Mouse (Mus musculus) heart, embryonic 14.5 days (tissue): ENCODE measurements around the gene Zfp954. TPM values are rescaled to one million over a fixed set of nuclear protein-coding genes. Genes with fewer than 3 reads are reported as not detected.
"Not testable (repeated sequence)": the region's sequence is repeated elsewhere in the genome, so short reads cannot be mapped to it uniquely, and the experiment has no call there.

Experiments
- ATAC-seq: fragments of 200-750 bp; cut with Nextera tagmentation; 2 replicates; pipeline ENCODE4 v1.8.0; 2017; ENCODE audit warnings: low read depth, moderate TSS enrichment; ENCODE audit not compliant: insufficient number of reproducible peaks, insufficient read depth, low FRiP score
- H3K27ac ChIP-seq, 2 experiments: fragments of 200-500 bp in 1 of 2; fragments of 300-500 bp in 1 of 2; sonication (generic) in 1 of 2; replicated peaks in 1 of 2; 2 replicates each; pipeline ENCODE4 v1.5.1; 2012 to 2014; ENCODE audit warnings: low read depth in 2 of 2, low read length in 2 of 2, control low read depth in 1 of 2, mild to moderate bottlenecking in 1 of 2, mixed read lengths in 1 of 2; ENCODE audit not compliant: control insufficient read depth in 1 of 2, insufficient read depth in 1 of 2
- H3K27me3 ChIP-seq: fragments of 300-500 bp; sonication (generic); 2 replicates; pipeline ENCODE4 v1.6.1; 2014; ENCODE audit warnings: mild to moderate bottlenecking, low read length, control low read depth; ENCODE audit not compliant: control insufficient read depth, insufficient read depth
- H3K36me3 ChIP-seq: fragments of 300-500 bp; sonication (generic); 2 replicates; pipeline ENCODE4 v1.6.1; 2014; ENCODE audit warnings: mild to moderate bottlenecking, control low read depth, low read length, mixed read lengths; ENCODE audit not compliant: control insufficient read depth, insufficient read depth
- H3K4me1 ChIP-seq, 2 experiments: fragments of 200-500 bp in 1 of 2; fragments of 300-500 bp in 1 of 2; sonication (generic) in 1 of 2; 2 replicates each; pipeline ENCODE4 v1.6.1; 2012 to 2014; ENCODE audit warnings: low read length in 2 of 2, control low read depth in 1 of 2, mixed read lengths in 1 of 2; ENCODE audit not compliant: control insufficient read depth in 2 of 2, insufficient read depth in 2 of 2
- H3K4me2 ChIP-seq: fragments of 300-500 bp; sonication (generic); 2 replicates; pipeline ENCODE4 v1.6.1; 2014; ENCODE audit warnings: mild to moderate bottlenecking, low read length
- H3K4me3 ChIP-seq, 2 experiments: fragments of 200-500 bp in 1 of 2; fragments of 300-500 bp in 1 of 2; sonication (generic) in 1 of 2; 2 replicates each; pipeline ENCODE4 v1.5.1; 2012 to 2014; ENCODE audit warnings: low read length in 2 of 2, mild to moderate bottlenecking in 2 of 2, control low read depth in 1 of 2, low read depth in 1 of 2, moderate library complexity in 1 of 2; ENCODE audit not compliant: control insufficient read depth in 1 of 2, insufficient read depth in 1 of 2
- H3K9ac ChIP-seq: fragments of 300-500 bp; sonication (generic); 2 replicates; pipeline ENCODE4 v1.6.1; 2014; ENCODE audit warnings: mild to moderate bottlenecking, low read length
- H3K9me3 ChIP-seq: fragments of 300-500 bp; sonication (generic); 2 replicates; pipeline ENCODE4 v1.6.1; 2016; ENCODE audit warnings: low read length, control low read depth; ENCODE audit not compliant: control insufficient read depth
- WGBS: fragments of 180-500 bp; shearing (Covaris S2); extraction: QIAGEN DNeasy Blood & Tissue Kit; methylation state at CpG from one replicate; pipeline ENCODE4 v1.1.7; 2014; 5-methylcytosine and 5-hydroxymethylcytosine counted together
- polyA plus RNA-seq: library from polyadenylated mRNA; unstranded; fragments of >200 nt; fragmentation: Nextera tagmentation; extraction: Ambion mirVana; gene quantifications from 2 replicates; pipeline ENCODE4 v1.2.1, GENCODE M21; 2014

Zfp954 gene
- polyA plus RNA-seq, result 6.8 and 9.2 TPM in 2 replicates

DNA sequence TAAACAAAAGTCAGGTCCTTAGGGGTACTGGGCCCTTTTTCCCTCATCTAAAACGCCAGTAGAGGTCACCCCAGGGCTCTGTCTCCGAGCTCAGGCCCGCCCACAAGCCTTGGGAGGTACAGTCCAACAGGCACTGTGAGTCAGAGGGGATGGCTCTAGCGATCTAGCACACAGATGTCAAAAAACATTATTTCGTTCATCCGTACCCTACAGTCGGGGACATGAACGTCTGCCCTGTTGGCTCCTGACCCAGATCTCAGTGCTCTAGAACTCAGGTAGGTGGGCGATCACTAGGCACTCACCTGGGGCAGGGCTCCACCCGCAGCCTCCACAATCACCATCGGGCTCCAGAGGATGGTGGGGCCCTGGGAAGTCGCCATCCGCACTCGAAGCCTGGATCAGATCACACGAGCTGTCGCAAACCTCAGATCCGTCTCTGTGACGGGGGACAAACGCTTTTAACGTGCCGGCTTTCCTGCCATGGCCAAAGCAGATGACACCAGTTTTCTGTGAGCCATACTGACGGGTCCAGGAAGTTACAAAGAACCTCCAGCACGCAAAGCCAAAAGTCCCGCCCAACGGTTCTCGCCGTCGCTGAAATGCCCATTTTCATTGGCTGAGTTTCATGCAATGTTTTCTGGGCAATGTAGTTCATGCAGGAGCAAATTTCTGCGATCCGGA, at the start of gene Zfp954:
Gene Zfp954 (minus strand): TSS at position 568 of the 681 bp plus-strand sequence.
- whole genome bisulfite sequencing, result under 1% methylated on average over 30 of the region's 30 CpGs
- Histone ChIP-seq H3K27me3 (no peaks in the 10 kb centered on the region), H3K36me3 (peaks cover 29% of the 10 kb centered on the region), H3K9me3 (no peaks in the 10 kb centered on the region), H3K4me2 (peak within 1 kb of the TSS; percentile 69), H3K4me1 (peaks cover 0 to 8% of the 10 kb centered on the region in 2 experiments; a peak in 2 of 4 replicates), H3K27ac (peak within 1 kb of the TSS in 1 of 2 experiments; percentile 44; a peak in 1 of 4 replicates), H3K4me3 (peak within 1 kb of the TSS; percentile 61 to 73), H3K9ac (peak within 1 kb of the TSS; percentile 72)
- ATAC-seq, result peak; percentile 86

DNA sequence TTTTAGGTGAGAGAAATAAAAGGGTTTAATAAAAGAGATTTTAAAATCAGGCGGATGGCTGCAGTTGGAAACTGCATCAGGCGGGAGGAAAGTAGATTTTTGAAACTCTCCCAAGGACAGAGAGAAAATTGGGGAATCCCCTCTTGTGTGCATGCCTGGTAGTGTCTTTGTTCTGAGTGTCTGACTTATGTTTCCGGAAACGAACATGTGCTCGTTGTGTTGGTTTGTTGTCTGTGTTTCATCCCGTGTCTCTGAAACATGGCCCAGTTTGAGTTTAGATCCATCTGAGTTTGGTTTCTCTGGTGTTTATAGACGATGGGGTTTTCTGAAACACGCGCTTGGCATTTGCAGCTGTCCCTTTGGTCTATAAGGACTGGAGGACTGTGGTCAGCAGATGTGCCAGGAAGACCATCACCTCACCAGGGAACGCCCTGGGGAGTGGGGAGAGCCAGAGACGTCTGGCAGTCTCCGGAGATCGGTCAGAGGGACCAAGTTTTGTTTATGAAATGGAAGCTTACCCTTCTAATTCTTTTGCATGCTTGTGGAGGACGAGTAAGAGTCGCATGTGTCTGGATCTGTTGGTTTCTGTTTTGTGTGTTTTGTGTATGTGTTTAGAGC, 24.8 kb upstream of the Zfp954 start:
- 82% methylated on average over 15 of the region's 15 CpGs for WGBS
- H3K4me1 ChIP-seq, result no peaks in the 10 kb centered on the region

DNA sequence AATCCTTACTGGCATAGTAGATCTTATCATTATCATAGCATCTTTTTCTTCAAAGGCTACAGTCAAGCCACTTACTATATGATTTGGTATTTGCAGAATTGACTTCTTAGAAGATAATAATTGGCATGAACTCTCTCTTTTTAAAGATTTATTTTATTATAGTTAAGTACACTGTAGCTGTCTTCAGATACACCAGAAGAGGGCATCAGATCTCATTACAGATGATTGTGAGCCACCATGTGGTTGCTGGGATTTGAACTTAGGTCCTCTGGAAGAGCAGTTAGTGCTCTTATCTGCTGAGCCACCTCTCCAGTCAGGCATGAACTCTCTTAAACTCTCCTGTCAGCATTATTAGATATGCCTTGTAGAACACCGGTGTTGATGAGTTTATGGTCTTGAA, 22.9 kb upstream of the Zfp954 start:
- Histone ChIP-seq H3K27ac (no peak overlapping the region), H3K4me2 (no peak overlapping the region), H3K9me3 (0 out of 2 replicates have a peak, but pooled peaks cover 4% of the 10 kb centered on the region), H3K4me1 (no peaks in the 10 kb centered on the region), H3K36me3 (no peaks in the 10 kb centered on the region), H3K4me3 (no peak overlapping the region), H3K9ac (no peak overlapping the region), H3K27me3 (no peaks in the 10 kb centered on the region)
- no peak for ATAC-seq
- WGBS, result 92% methylated on average over 1 of the region's 1 CpGs

More for the DNA sequence above, 24.8 kb upstream of the Zfp954 start:
- H3K4me2 ChIP-seq, result no peak overlapping the region
- no peak overlapping the region for H3K4me3 ChIP-seq
- H3K27ac ChIP-seq, result no peak overlapping the region
- no peak overlapping the region for H3K9ac ChIP-seq
- no peak for ATAC-seq
- H3K9me3 ChIP-seq, result 0 out of 2 replicates have a peak, but pooled peaks cover 4% of the 10 kb centered on the region
- no peaks in the 10 kb centered on the region for H3K27me3 ChIP-seq
- no peaks in the 10 kb centered on the region for H3K36me3 ChIP-seq

DNA sequence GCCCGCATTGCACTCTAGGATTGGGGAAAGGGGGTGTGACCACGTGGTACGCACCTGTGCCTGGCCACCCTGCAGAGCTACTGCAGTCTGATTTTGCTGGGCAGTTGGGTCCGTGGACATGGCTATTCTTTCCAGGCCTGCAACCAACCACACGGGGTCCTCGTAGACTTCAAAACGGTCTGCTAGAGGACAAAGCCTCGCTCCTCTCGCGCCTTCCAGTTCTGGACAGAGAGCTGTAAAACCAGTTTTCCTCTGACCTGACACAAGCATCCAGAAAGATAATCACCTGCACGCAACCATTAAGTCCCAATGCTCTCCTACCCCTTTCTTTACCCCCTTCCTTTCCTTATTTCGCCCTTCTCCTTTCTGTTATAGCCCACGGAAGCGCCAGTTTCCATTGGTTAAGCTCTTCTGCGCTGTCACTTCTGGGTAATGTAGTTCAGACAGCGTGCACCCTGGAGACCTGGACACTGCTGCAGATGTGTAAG, 15.1 kb upstream of the Zfp954 start, which contains the start of gene Zfp773:
Gene Zfp773 (minus strand): TSS at position 377 of the 488 bp plus-strand sequence.
- H3K36me3 ChIP-seq, result no peaks in the 10 kb centered on the region
- ATAC-seq, result peak; percentile 89
- no peaks in the 10 kb centered on the region for H3K27me3 ChIP-seq
- H3K4me2 ChIP-seq, result peak within 1 kb of the TSS; percentile 56
- peak within 1 kb of the TSS; percentile 64 for H3K9ac ChIP-seq
- WGBS, result 3% methylated on average over 16 of the region's 16 CpGs
- H3K27ac ChIP-seq, result no peak within 1 kb of the TSS
- H3K4me1 ChIP-seq, result no peaks in the 10 kb centered on the region
- no peaks in the 10 kb centered on the region for H3K9me3 ChIP-seq
- H3K4me3 ChIP-seq, result peak within 1 kb of the TSS; percentile 44 to 63

DNA sequence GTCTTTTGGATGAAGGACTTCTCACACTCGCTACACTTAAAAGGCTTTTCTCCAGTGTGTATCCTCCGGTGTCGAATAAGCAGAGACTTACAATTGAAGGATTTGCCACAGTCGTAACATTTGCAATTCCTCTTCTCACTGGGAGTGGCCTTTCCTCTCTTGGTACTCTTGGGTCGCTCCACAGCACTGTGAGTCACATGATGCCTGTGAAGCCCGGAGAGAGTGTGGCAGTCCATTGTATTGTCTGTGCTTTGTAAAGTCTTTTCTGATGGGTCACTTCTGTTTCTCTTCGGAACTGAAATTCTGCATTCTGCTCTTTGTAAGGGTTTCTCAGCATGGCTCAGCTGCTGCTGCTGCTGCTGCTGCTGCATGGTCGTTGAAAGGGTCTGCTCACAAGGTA, 11.5 kb upstream of the Zfp954 start:
- Histone ChIP-seq H3K36me3 (no peaks in the 10 kb centered on the region), H3K4me2 (no peak overlapping the region), H3K4me3 (no peak overlapping the region), H3K27me3 (no peaks in the 10 kb centered on the region), H3K27ac (no peak overlapping the region), H3K9ac (no peak overlapping the region), H3K4me1 (no peaks in the 10 kb centered on the region), H3K9me3 (no peaks in the 10 kb centered on the region)
- ATAC-seq, result no peak
- 75% methylated on average over 8 of the region's 8 CpGs for WGBS

DNA sequence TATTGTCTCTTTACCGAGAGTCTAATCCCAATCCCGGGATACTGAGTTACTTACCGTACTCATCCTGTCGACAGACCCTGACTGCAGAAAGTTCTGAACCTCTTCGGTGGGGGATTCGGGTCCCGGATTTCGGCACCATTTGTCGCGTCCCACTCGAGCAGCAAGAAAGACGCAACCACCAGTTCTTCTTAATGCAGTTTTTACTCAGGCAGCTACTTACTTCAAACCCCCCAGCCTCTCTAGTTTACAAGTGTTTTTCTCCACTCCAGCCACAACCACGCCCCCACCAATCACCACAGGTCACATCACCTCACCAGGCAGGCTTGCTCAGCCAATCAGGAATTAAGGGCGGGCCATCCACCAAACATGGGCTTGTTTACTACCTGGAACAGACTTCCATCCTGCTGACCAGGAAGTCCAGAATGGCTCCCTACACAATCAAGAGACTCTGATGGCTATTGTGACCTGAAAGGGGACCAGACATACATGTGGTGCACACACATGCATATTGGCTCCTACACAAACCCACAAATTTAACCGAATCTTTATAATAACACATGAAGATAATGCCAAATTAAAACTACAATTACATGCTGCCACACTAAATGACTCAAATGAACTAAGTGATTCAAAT, 9.3 kb upstream of the Zfp954 start:
- not testable (repeated sequence) for ATAC-seq, H3K4me1 ChIP-seq, H3K9me3 ChIP-seq, H3K4me3 ChIP-seq, H3K4me2 ChIP-seq, H3K9ac ChIP-seq, H3K36me3 ChIP-seq, H3K27ac ChIP-seq, H3K27me3 ChIP-seq
- WGBS, result 88% methylated on average over 14 of the region's 15 CpGs

DNA sequence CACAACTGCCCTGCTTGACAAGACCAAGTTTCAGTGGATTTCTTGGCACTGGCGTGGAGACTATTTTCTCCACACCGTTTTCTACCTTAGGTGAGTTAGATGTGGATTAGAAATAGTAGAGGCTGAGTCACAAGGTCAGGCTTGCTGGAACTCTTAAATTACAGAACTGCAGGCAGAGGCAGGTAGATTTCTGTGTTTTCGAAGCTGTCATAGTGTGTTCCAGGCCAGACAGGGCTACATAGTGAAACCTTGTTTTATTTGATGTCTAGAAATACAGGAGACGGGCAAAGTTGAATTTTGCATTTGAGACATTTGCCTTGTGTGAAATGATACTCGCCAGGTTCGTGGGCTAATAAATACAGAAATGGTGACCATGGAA, 303 bp upstream of the Zfp954 start:
- Histone ChIP-seq H3K27ac (no peak overlapping the region), H3K9me3 (no peaks in the 10 kb centered on the region), H3K4me2 (peak overlapping the region; percentile 69), H3K36me3 (peaks cover 24% of the 10 kb centered on the region), H3K27me3 (no peaks in the 10 kb centered on the region), H3K4me3 (peak overlapping the region; percentile 61 to 73), H3K9ac (no peak overlapping the region), H3K4me1 (peaks cover 0 to 8% of the 10 kb centered on the region in 2 experiments; a peak in 2 of 4 replicates)
- no peak for ATAC-seq
- 54% methylated on average over 6 of the region's 6 CpGs for WGBS
